Mouse (Mus musculus): ENCODE data around the gene Nipsnap2. TPM values are rescaled to one million over a fixed set of nuclear protein-coding genes. Genes with fewer than 3 reads are reported as not detected.

Nipsnap2 gene
- total and polyA plus RNA-seq, 3 experiments: 56.0 to 76.7 (median 59.9) TPM

- Histone ChIP-seq H3K4me3 (ENCODE audit: low read depth, low read length) (no peak overlapping the region), H3K4me1 (ENCODE audit: insufficient read depth, low read depth, low read length) (no peaks in the 10 kb centered on the region; the same call in 1 of the 2 replicates), H3K27me3 (ENCODE audit: insufficient read depth, low read length) (no peaks in the 10 kb centered on the region), H3K36me3 (replicated peaks) (peaks cover 81% of the 10 kb centered on the region), H3K9me3 (replicated peaks) (no peaks in the 10 kb centered on the region)
- ATAC-seq (ENCODE audit: extremely low read depth, insufficient number of reproducible peaks, low FRiP score, poor library complexity, severe bottlenecking) (no peak), DNase-seq (ENCODE audit: low spot score) (no peak)
- TF ChIP-seq GATA1 (IDR thresholded peaks at IDR 0.05; ENCODE audit: borderline replicate concordance, low read length): no peak
- no peak for TF ChIP-seq CTCF (IDR thresholded peaks at IDR 0.05; ENCODE audit: low read depth, low read length)
- TF ChIP-seq TAL1 (conservative IDR thresholded peaks at IDR 0.05; ENCODE audit: low read depth, low read length): no peak
- no peak for TF ChIP-seq GATA2 (IDR thresholded peaks at IDR 0.05; ENCODE audit: borderline replicate concordance, low read depth, low read length)
- TF ChIP-seq POLR2AphosphoS5 (IDR thresholded peaks at IDR 0.05; ENCODE audit: insufficient replicate concordance, low read depth, low read length): no peak
These were observed 18.1 kb downstream of the Nipsnap2 start for GRCm38 (mm10) chr5:129742903-129743488.

- Histone ChIP-seq H3K9me3 (replicated peaks) (no peaks in the 10 kb centered on the region), H3K4me1 (ENCODE audit: insufficient read depth, low read depth, low read length) (no peaks in the 10 kb centered on the region; the same call in 1 of the 2 replicates), H3K27me3 (ENCODE audit: insufficient read depth, low read length) (no peaks in the 10 kb centered on the region), H3K4me3 (ENCODE audit: low read depth, low read length) (no peak overlapping the region), H3K36me3 (replicated peaks) (peaks cover 87% of the 10 kb centered on the region)
- TF ChIP-seq CTCF (IDR thresholded peaks at IDR 0.05; ENCODE audit: low read depth, low read length): no peak
- no peak for TF ChIP-seq GATA2 (IDR thresholded peaks at IDR 0.05; ENCODE audit: borderline replicate concordance, low read depth, low read length)
- TF ChIP-seq GATA1 (IDR thresholded peaks at IDR 0.05; ENCODE audit: borderline replicate concordance, low read length): no peak
- TF ChIP-seq TAL1 (conservative IDR thresholded peaks at IDR 0.05; ENCODE audit: low read depth, low read length): no peak
- no peak for TF ChIP-seq POLR2AphosphoS5 (IDR thresholded peaks at IDR 0.05; ENCODE audit: insufficient replicate concordance, low read depth, low read length)
- no peak for ATAC-seq (ENCODE audit: extremely low read depth, insufficient number of reproducible peaks, low FRiP score, poor library complexity, severe bottlenecking)
- no peak for DNase-seq (ENCODE audit: low spot score)
These were observed 19.2 kb downstream of the Nipsnap2 start for GRCm38 (mm10) chr5:129744050-129744449.

DNA sequence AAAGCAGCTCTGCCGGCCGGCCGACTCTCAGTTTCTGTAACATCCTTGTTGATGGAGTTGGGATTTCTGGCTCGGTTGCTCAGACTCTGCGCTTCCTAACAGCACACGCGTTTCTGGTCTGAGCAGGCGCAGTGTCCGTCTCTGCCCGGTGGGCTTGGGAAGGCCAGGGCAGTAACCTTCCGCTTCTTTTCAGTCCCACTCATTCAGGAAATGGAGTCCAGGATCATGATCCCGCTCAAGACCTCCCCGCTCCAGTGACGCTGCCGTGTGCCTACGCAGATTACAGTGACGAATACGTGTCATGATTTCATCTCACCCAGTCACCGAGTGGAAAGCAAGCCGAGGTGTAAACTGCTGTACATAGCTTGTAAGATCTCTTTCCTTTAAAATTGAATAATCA is 32.0 kb downstream of the Nipsnap2 start:
- Histone ChIP-seq H3K36me3 (replicated peaks) (peaks cover 70% of the 10 kb centered on the region), H3K4me1 (ENCODE audit: insufficient read depth, low read depth, low read length) (no peaks in the 10 kb centered on the region), H3K4me3 (ENCODE audit: low read depth, low read length) (no peak overlapping the region), H3K9me3 (replicated peaks) (no peaks in the 10 kb centered on the region), H3K27me3 (ENCODE audit: insufficient read depth, low read length) (no peaks in the 10 kb centered on the region)
- no peak for DNase-seq (ENCODE audit: low spot score)
- TF ChIP-seq GATA1 (IDR thresholded peaks at IDR 0.05; ENCODE audit: borderline replicate concordance, low read length): no peak
- TF ChIP-seq GATA2 (IDR thresholded peaks at IDR 0.05; ENCODE audit: borderline replicate concordance, low read depth, low read length): no peak
- no peak for TF ChIP-seq TAL1 (conservative IDR thresholded peaks at IDR 0.05; ENCODE audit: low read depth, low read length)
- TF ChIP-seq CTCF (IDR thresholded peaks at IDR 0.05; ENCODE audit: low read depth, low read length): no peak
- TF ChIP-seq POLR2AphosphoS5 (IDR thresholded peaks at IDR 0.05; ENCODE audit: insufficient replicate concordance, low read depth, low read length): no peak
- ATAC-seq (ENCODE audit: extremely low read depth, insufficient number of reproducible peaks, low FRiP score, poor library complexity, severe bottlenecking): no peak

DNA sequence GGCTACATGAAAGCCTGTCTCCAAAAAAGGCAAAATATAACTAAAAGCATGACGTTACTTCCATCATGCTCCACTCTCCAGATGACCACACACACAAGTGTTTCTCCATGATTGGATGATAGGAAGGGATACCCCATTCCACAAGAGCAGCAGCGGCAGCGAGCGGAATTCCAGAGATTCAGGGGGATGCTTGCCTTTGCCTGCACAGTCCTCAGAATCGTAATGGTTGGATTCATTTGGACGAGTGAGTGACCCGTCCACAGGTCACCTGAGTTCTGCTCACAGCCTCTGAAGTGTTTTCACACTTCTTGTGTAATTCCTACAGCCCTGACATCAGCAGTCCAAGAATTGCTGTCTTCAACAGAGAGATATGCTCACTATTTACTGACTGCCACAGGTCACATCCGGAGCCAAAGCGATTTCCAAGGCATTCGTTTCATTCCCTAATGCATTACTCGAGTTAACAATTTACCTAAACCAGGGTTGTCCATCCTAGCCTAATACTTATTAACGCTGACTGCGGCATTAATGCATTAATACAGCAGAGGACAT is 35.1 kb downstream of the Nipsnap2 start:
- Histone ChIP-seq H3K9me3 (replicated peaks) (no peaks in the 10 kb centered on the region), H3K4me3 (ENCODE audit: low read depth, low read length) (no peak overlapping the region), H3K4me1 (ENCODE audit: insufficient read depth, low read depth, low read length) (no peaks in the 10 kb centered on the region), H3K36me3 (replicated peaks) (peaks cover 47% of the 10 kb centered on the region), H3K27me3 (ENCODE audit: insufficient read depth, low read length) (no peaks in the 10 kb centered on the region)
- DNase-seq (ENCODE audit: low spot score): no peak
- no peak for ATAC-seq (ENCODE audit: extremely low read depth, insufficient number of reproducible peaks, low FRiP score, poor library complexity, severe bottlenecking)
- TF ChIP-seq TAL1 (conservative IDR thresholded peaks at IDR 0.05; ENCODE audit: low read depth, low read length) (no peak), POLR2AphosphoS5 (IDR thresholded peaks at IDR 0.05; ENCODE audit: insufficient replicate concordance, low read depth, low read length) (no peak), GATA2 (IDR thresholded peaks at IDR 0.05; ENCODE audit: borderline replicate concordance, low read depth, low read length) (no peak), GATA1 (IDR thresholded peaks at IDR 0.05; ENCODE audit: borderline replicate concordance, low read length) (no peak), CTCF (IDR thresholded peaks at IDR 0.05; ENCODE audit: low read depth, low read length) (no peak)

GRCm38 (mm10) chr5:129761865-129762540 is 37.1 kb downstream of the Nipsnap2 start:
- DNase-seq (ENCODE audit: low spot score) (no peak), ATAC-seq (ENCODE audit: extremely low read depth, insufficient number of reproducible peaks, low FRiP score, poor library complexity, severe bottlenecking) (no peak)
- H3K4me1 ChIP-seq (ENCODE audit: insufficient read depth, low read depth, low read length): no peaks in the 10 kb centered on the region
- no peak for TF ChIP-seq POLR2AphosphoS5 (IDR thresholded peaks at IDR 0.05; ENCODE audit: insufficient replicate concordance, low read depth, low read length)
- TF ChIP-seq CTCF (IDR thresholded peaks at IDR 0.05; ENCODE audit: low read depth, low read length): no peak
- no peak for TF ChIP-seq GATA1 (IDR thresholded peaks at IDR 0.05; ENCODE audit: borderline replicate concordance, low read length)
- TF ChIP-seq TAL1 (conservative IDR thresholded peaks at IDR 0.05; ENCODE audit: low read depth, low read length): no peak
- no peak for TF ChIP-seq GATA2 (IDR thresholded peaks at IDR 0.05; ENCODE audit: borderline replicate concordance, low read depth, low read length)
- H3K27me3 ChIP-seq (ENCODE audit: insufficient read depth, low read length): no peaks in the 10 kb centered on the region
- H3K4me3 ChIP-seq (ENCODE audit: low read depth, low read length): no peak overlapping the region
- H3K9me3 ChIP-seq (replicated peaks): no peaks in the 10 kb centered on the region
- peaks cover 54% of the 10 kb centered on the region for H3K36me3 ChIP-seq (replicated peaks)

Data from G1E (cell line).